Mouse (Mus musculus) urinary bladder, postnatal 36 days (tissue): ENCODE data around the gene Hsd11b2.

Experiments
- DNase-seq, 2 experiments: peaks; one replicate each; pipeline ENCODE4 v3.0.0; 2022; ENCODE audit warnings: low spot score in 2 of 2, mixed read lengths in 1 of 2

Gene Hsd11b2

DNA sequence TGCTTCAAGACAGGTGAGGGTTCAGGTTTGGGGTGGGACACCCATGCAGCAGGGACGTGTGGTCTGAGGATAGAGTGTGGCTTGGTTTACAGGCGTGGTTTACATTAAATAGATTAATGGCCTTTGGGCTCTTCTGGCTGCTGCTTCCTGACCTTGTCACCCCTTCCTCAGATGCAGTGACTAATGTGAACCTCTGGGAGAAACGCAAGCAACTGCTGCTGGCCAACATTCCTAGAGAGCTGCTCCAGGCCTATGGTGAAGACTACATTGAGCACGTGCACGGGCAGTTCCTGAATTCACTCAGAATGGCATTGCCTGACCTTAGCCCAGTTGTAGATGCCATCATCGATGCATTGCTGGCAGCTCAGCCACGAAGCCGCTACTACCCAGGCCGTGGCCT is 4.3 kb downstream of the Hsd11b2 start:
- DNase-seq: no peak

GRCm38 (mm10) chr8:105527110-105527509 is 8.6 kb downstream of the Hsd11b2 start:
- DNase-seq: no peak

DNA sequence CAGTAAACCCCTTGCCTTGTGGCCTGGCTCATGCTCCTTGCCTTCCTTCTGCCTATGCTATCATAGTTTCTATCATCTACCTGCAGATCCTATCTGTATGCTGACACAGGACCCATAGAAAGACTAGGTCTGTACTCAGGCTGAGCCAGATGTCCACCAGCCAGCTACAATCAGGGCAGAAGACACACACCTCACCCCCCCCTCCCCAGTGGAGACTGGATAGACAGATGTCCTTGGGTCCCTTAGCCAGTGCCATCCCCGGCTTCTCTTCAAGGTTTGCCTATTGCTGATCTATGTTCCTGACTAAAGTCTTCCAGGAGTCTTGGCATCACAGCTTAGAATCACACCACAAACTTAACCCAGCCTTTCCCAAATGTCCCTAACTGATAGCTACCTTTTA is 9.7 kb downstream of the Hsd11b2 start:
- DNase-seq: no peak

DNA sequence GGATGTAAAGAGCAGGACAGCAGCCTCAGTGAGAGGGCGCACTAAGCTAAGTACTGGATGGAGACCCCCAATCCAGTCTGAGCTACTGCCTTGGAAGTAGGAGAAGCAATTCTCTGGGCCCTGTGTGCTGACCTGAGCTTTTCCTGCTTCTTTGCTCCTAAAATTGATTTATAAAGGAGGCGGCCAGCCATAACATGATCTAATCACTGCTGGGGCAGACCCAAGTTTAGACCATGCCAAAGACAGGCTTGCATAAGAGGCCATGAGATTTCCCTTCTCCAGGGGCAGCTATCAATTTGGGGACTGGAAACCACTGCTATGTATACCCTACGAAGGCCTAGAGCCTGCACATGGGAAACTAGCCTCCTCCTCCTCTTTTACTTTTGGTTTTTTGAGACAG is 10.7 kb downstream of the Hsd11b2 start:
- DNase-seq: peak in 1 of 2 experiments; percentile 70

GRCm38 (mm10) chr8:105531774-105532173 is 13.2 kb downstream of the Hsd11b2 start:
- peak in 1 of 2 experiments; percentile 68 for DNase-seq

- DNase-seq: peak in 1 of 2 experiments; percentile 31
These were observed 14.9 kb downstream of the Hsd11b2 start for GRCm38 (mm10) chr8:105533439-105533838.

DNA sequence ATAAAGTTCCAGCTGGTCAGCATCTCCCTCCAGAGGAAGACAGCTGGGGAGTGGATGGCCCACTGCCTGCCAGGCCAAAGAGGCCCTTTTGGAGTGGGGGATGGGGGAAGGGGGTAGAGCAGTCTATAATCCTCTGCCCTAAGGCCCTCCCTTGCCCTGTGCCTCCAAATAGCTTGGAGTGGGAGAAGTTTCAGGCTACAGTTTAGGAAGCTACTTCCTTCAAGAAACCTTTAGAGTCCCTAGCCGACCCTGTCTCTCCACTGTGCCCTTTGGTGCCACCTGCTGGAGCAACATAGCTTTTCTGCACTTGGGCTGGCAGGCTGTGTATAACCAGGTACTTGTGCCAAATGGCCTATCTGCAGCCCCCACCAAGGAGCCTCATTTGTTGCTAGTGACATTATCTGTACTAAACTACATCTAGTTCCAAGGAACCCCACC is 15.4 kb downstream of the Hsd11b2 start:
- DNase-seq: peak in 1 of 2 experiments; percentile 72

GRCm38 (mm10) chr8:105536546-105536945 is 18.0 kb downstream of the Hsd11b2 start:
- no peak for DNase-seq

DNA sequence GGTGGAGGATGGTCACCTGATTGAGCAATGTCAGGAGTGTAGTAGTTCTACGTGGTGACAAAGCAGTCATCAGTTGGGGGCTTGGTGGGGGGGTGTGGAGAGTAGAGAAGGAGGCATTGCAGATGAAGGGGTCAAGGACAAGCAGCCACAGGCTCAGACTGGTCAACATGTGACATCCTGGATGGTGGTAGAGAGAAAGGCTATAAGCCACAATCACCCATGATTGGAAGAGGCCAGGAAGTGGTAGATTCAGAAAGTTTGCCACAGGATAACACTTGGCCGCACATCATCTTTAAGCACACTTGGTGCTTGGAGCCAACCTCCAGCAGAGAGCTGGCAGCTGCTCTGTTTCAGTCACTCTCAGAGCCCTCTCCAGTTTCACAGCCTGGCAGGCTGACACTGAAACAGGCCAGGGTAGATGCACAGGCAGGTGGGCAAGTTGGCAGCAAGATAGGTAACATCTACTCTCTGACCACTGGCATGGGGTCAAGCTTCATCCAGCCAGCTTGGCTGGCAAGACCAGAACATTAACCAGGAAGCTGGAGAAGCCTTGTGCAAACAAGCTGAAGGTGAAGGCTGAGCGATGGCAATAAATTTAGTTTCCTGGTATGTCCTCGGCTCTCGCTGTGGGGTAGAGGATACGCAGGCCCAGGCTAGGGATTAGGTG is 18.6 kb downstream of the Hsd11b2 start:
- peak in 1 of 2 experiments; percentile 38 for DNase-seq

- DNase-seq: no peak
These were observed 20.4 kb downstream of the Hsd11b2 start for GRCm38 (mm10) chr8:105538940-105539339.

GRCm38 (mm10) chr8:105542032-105542656 is 23.6 kb downstream of the Hsd11b2 start:
- no peak for DNase-seq

GRCm38 (mm10) chr8:105542808-105543207 is 24.3 kb downstream of the Hsd11b2 start:
- no peak for DNase-seq

- DNase-seq: no peak
These were observed 25.1 kb downstream of the Hsd11b2 start for GRCm38 (mm10) chr8:105543703-105544102.

DNA sequence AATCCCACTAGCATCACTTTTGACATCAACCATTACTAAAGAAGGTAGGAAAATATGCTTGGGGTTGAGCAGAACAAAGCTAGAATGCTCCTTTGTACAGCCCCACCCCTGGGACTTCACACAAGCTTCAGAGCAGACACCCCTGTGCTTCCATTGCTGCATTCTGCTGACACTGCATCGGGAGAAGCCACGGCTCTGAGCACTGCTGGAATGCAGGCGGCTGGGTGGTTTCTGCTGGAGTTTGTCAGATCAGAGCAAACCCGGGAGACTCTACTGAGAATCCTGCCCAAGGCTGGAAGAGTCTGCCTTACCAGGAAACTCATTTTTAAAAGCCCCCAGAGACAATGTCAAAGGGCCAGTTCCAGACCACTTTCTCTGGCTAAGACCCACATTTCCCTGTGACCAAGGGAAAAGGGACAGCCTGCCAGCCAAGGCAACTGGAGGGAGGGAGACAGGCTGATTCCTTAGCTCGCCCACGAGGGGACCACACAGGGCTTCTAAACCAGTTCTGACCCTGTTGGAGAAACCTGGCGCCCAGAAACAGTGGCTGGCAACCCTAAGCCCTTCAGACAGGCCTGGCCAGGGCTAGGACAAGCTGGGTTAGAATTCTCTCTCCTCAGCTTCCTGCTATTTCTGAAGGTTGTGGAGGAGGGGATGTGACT is 26.1 kb downstream of the Hsd11b2 start:
- DNase-seq: peak in 1 of 2 experiments; percentile 27

DNA sequence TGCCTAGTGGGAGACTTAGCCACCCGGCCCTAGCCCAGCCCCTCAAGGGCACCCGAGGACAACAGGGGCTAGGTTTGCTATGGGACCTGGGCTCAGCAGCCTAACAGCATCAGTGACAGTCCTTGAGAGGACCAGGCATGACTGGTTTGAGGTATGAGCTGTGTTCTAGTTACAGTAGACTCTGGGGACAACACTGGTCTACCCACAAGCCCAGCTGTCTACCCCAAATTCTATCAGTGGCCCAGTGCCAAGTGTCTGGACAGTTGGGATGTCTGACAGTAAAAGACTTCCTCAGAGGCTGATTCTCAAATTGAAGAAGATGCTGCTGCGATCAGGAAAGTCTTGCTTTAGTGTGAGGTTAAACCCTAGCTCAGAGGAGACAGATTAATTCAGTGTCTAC is 26.7 kb downstream of the Hsd11b2 start:
- no peak for DNase-seq

- no peak for DNase-seq
These were observed 28.1 kb downstream of the Hsd11b2 start for GRCm38 (mm10) chr8:105546384-105547350.

DNA sequence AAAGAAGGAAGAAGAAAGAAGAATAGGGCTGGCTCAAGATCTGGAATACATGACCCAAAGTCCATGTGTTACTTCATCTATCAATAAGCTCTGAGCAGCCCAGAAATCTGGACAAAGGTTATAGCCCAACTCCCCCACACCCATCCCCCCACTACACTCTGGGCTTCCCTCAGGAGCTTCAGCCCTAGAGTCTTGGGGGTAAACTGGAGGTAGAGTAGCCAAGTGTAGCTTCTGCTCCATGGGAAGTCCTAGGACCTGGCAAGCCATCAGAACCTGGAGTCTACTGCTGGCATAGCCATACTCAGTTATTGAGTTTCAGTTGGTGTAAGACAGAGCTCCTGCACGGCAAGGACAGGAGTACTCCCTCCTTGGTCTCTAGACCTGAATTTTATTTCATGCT is 31.0 kb downstream of the Hsd11b2 start:
- DNase-seq: no peak

DNA sequence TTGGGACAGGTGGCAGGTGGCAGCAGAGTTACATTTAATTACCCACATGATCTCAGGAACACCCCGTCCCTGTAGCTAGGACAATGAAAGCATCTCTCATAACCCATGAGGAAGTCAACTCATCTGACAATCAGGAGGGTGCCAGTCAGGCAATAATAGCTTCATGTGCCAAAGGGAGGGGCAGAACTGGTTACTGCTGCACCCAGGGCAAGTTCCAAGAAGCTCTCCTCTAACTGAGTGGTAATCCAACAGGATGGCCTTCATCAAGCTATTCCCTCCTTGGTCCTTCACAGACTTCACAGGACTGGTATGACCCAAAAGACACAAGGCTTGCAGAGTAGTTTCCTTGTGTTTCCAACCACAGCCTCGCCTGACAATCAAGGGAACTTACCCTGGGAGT is 31.5 kb downstream of the Hsd11b2 start:
- DNase-seq: no peak

DNA sequence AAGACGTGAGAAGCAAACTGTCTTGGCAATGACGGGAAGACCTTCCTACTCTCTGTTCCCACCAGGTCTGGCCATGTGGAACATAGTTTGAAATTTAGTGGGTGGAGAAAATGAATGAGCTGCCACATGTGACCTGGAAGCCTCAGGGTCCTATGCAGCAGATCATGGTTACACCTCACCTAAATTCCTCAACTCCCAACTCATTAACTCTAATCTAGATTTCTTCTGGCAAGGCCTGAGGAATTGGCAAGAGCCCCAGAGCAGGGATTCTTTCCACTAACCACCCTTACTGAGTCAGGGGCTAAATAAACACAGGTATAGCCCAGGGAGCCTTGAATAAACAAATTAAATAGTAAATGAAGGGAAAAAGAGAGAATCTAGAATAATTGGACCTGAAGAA is 33.5 kb downstream of the Hsd11b2 start:
- DNase-seq: no peak

- DNase-seq: no peak
These were observed 34.3 kb downstream of the Hsd11b2 start for GRCm38 (mm10) chr8:105552824-105553223.

DNA sequence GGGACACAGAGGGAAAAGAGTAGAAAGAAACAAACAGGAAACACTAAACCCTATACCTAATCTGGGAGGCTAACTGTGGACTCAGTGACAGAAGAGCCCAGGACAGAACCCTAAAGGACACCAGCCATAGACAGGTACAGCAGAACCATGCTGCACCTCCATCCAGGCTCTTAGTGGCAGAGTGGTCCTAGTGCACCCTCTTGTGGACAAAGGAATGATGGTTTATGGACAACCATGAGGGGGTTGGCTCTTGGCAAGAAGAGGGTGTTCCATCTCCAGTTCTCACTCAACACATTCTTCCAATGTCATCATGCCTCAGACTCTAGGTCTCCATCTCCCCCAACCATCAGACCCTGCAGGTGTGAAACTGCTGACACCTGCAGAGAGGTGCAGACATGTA is 35.5 kb downstream of the Hsd11b2 start:
- DNase-seq: peak in 1 of 2 experiments; percentile 55

DNA sequence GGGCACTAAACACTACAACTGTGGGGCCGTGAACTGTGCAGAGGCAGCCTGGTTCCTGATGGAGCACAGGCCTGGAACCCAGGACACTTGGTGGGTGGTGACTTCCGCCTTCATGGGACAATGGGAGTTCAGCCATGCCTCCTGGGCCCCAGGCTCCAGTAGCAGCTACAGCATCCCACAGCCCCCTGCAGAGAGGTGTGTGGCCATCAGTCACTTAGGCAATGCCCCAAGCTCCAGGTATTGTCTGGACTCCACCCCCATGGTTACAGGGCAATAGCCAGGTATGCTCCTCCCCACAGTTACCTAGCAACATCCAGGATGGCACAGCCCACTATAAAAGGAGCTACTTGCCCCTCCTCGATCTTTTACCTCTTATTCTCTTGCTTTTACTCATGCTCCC is 36.7 kb downstream of the Hsd11b2 start:
- no peak for DNase-seq
